Mouse (Mus musculus) kidney, adult 2 months (tissue): ENCODE data around the gene Akt2. TPM values are rescaled to one million over a fixed set of nuclear protein-coding genes. Genes with fewer than 3 reads are reported as not detected.

ENCODE experiments used
- DNase-seq: peaks from one replicate; pipeline ENCODE4 v3.0.0; 2021
- H3K27ac ChIP-seq: fragments of 200-500 bp; 2 replicates; pipeline ENCODE4 v1.5.1; 2012; ENCODE audit warnings: low read depth, low read length, control low read depth, inconsistent platforms; ENCODE audit not compliant: insufficient read depth
- H3K27me3 ChIP-seq: fragments of 200-500 bp; replicated peaks from 2 replicates; pipeline ENCODE4 v1.6.1; 2012; ENCODE audit warnings: mild to moderate bottlenecking, moderate library complexity, low read length, inconsistent platforms; ENCODE audit not compliant: control insufficient read depth, insufficient read depth
- H3K36me3 ChIP-seq: fragments of 200-500 bp; 2 replicates; pipeline ENCODE4 v1.6.1; 2012; ENCODE audit warnings: mild to moderate bottlenecking, moderate library complexity, low read length, inconsistent platforms; ENCODE audit not compliant: control insufficient read depth, insufficient read depth
- H3K4me1 ChIP-seq: fragments of 200-500 bp; 2 replicates; pipeline ENCODE4 v1.6.1; 2011; ENCODE audit warnings: low read length; ENCODE audit not compliant: control insufficient read depth, insufficient read depth
- H3K4me3 ChIP-seq: fragments of 200-500 bp; 2 replicates; pipeline ENCODE4 v1.5.1; 2011; ENCODE audit warnings: mild to moderate bottlenecking, low read depth, low read length, control low read depth; ENCODE audit not compliant: insufficient read depth
- CTCF ChIP-seq: fragments of 200-500 bp; conservative IDR thresholded peaks from 2 replicates; pipeline ENCODE4 v1.5.1; 2011; ENCODE audit warnings: low read depth, mild to moderate bottlenecking, control low read depth, low read length, moderate library complexity, mixed read lengths; ENCODE audit not compliant: insufficient read depth, insufficient read length
- POLR2A ChIP-seq: fragments of 200-500 bp; IDR thresholded peaks from one replicate; pipeline ENCODE4 v1.6.1; 2011; ENCODE audit warnings: low read depth, low read length, control low read depth
- WGBS: fragments of 180-500 bp; shearing (Covaris S2); methylation state at CpG from one replicate; pipeline ENCODE4 v1.1.7; 2018; 5-methylcytosine and 5-hydroxymethylcytosine counted together
- polyA plus RNA-seq: library from polyadenylated mRNA; depleted of rRNA; stranded (reverse); fragments of >200 nt; gene quantifications from 2 replicates; pipeline ENCODE4 v1.2.3, GENCODE M21; 2012

Akt2 gene
- polyA plus RNA-seq, 1 experiment, result 89.2 TPM

DNA sequence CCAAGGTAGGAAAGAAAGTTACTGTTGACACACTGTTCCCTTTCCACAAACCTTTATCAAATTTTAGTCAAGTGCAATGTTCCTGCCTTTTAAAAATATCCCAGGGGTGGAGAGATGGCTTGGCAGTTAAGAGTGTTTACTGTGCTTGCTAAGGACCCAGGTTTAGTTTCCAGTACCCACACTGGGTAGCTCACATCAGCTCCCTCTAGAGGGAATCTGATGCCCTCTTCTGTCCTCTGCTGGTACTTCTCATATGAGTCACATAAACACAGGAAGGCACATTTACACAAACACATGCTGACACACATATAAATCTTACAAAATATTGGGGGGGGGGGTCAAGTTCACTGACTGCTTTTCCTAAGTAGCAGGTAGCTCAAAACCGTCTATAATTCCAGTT is 53.1 kb downstream of the Akt2 start:
- TF ChIP-seq CTCF, result no peak; the same call in 1 of the 2 replicates
- TF ChIP-seq POLR2A, result no peak
- Histone ChIP-seq H3K36me3 (no peaks in the 10 kb centered on the region), H3K4me1 (no peaks in the 10 kb centered on the region), H3K27me3 (no peaks in the 10 kb centered on the region), H3K4me3 (no peak overlapping the region), H3K27ac (no peak overlapping the region)
- WGBS, result 49% methylated on average over 1 of the region's 1 CpGs
- DNase-seq, result no peak

DNA sequence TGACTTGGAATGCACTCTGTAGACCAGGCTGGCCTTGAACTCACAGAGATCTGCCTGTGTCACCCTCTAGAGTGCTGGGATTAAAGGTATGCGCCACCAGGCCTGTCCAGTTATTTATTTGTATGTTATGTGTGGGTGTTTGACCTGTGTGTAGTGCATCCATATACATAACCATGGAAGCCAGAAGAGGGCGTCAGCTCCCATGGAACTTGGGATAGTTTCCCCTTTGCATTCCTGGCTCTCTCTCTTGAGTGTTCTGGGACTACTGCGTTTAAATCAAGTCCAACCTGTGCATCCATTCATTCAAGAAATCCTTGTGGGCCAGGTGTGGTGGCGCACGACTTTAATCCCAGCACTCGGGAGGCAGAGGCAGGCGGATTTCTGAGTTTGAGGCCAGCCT is 55.2 kb downstream of the Akt2 start:
- DNase-seq, result no peak
- H3K4me1 ChIP-seq, result no peaks in the 10 kb centered on the region
- TF ChIP-seq CTCF, result no peak
- TF ChIP-seq POLR2A, result no peak
- WGBS, result 87% methylated on average over 7 of the region's 7 CpGs
- H3K27me3 ChIP-seq, result no peaks in the 10 kb centered on the region
- H3K4me3 ChIP-seq, result no peak overlapping the region
- no peak overlapping the region for H3K27ac ChIP-seq
- H3K36me3 ChIP-seq, result no peaks in the 10 kb centered on the region

- no peak for DNase-seq
- Histone ChIP-seq H3K27ac (no peak overlapping the region), H3K4me3 (no peak overlapping the region), H3K36me3 (no peaks in the 10 kb centered on the region), H3K4me1 (no peaks in the 10 kb centered on the region), H3K27me3 (no peaks in the 10 kb centered on the region)
- TF ChIP-seq CTCF (no peak), POLR2A (no peak)
- 67% methylated on average over 6 of the region's 6 CpGs for WGBS
Observed at GRCm38 (mm10) chr7:27647281-27648002, 56.1 kb downstream of the Akt2 start.

DNA sequence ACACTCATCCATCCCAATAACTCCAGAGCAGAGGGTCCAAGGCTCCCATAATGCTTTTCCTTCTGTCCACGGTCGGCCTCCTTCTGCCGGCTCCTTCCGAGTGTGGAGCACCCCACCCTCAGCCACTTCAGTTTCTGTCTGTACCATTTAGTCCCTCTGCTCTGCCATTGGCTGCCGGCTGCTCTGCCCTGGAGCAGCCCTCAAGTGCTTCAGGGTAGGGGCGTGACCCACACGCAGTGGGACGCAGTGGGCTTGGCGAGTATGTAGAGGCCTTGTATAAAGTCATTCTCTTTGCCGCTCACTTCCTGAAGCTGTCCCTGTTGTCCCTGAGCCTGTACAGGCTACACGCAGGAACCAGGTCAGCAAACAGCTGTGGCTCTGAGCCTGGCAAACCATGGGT is 58.4 kb downstream of the Akt2 start:
- TF ChIP-seq CTCF (no peak), POLR2A (no peak)
- peaks cover 2% of the 10 kb centered on the region; the same call in 1 of the 2 replicates for H3K27me3 ChIP-seq
- DNase-seq, result no peak
- no peaks in the 10 kb centered on the region for H3K4me1 ChIP-seq
- H3K4me3 ChIP-seq, result no peak overlapping the region
- no peak overlapping the region for H3K27ac ChIP-seq
- no peaks in the 10 kb centered on the region for H3K36me3 ChIP-seq
- 91% methylated on average over 11 of the region's 11 CpGs for WGBS

- Histone ChIP-seq H3K27me3 (peaks cover 2% of the 10 kb centered on the region; the same call in 1 of the 2 replicates), H3K4me3 (no peak overlapping the region), H3K27ac (no peak overlapping the region), H3K36me3 (no peaks in the 10 kb centered on the region), H3K4me1 (no peaks in the 10 kb centered on the region)
- TF ChIP-seq POLR2A (no peak), CTCF (peak; percentile 69)
- peak; percentile 80 for DNase-seq
- WGBS, result 5% methylated on average over 10 of the region's 10 CpGs
Observed at GRCm38 (mm10) chr7:27650949-27651348, 59.6 kb downstream of the Akt2 start.

DNA sequence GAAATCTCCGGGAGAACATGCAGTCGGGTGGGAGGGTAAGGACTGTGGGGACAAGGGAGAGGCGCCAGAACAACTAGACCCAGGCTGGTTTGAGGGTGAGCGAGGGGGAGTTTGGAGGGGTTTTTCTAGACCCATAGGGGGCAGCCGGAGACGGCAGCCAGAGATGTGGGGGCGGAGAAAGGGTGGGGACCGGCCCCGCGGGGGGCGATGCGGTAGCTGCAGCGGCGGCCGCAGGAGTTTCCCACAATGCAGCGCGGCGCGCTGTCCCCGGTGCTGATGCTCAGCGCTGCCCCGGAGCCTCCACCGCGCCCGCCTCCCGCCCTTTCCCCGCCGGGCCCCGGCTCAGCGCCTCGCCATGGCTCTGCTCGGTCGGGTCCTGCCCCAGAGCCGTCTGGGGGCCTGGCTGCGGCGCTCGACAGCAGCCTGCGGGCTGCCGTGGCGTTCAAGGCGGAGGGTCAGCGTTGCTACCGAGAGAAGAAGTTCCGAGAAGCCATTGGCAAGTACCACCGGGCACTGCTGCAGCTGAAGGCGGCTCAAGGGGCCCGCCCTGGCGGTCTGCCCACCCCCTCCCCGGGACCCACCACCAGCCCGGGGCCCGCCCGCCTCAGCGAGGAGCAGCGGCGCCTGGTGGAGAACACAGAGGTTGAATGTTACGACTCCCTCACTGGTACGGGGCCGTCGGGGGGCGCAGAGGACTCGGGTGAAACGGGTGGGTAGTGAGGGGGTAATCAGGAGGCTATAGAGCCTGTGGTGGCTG is 62.5 kb downstream of the Akt2 start, which contains the start of gene Ttc9b:
Gene Ttc9b (plus strand): TSS at position 235 of the 757 bp plus-strand sequence.
- TF ChIP-seq CTCF (no peak), POLR2A (no peak)
- H3K4me1 ChIP-seq, result no peaks in the 10 kb centered on the region
- H3K4me3 ChIP-seq, result no peak within 1 kb of the TSS
- H3K36me3 ChIP-seq, result no peaks in the 10 kb centered on the region
- H3K27me3 ChIP-seq, result peaks cover 2% of the 10 kb centered on the region; the same call in 1 of the 2 replicates
- peak; percentile 18 for DNase-seq
- WGBS, result 4% methylated on average over 61 of the region's 62 CpGs
- H3K27ac ChIP-seq, result no peak within 1 kb of the TSS
